Mouse (Mus musculus) left cerebral cortex, adult 18-20 months (tissue): ENCODE measurements around the gene Hnrnpa0. TPM values are rescaled to one million over a fixed set of nuclear protein-coding genes. Genes with fewer than 3 reads are reported as not detected.

Experiments used
- DNase-seq, 2 experiments: peaks; one replicate each; pipeline ENCODE4 v3.0.0; 2021 to 2022; ENCODE audit warnings: low spot score in 2 of 2, mixed read lengths in 1 of 2
- total RNA-seq, 2 experiments: library from RNA; stranded (reverse); gene quantifications; 2 replicates each; pipeline ENCODE4 v1.2.3; 2021

The Hnrnpa0 gene
- total RNA-seq, 2 experiments from 2014 or later = 125 to 127 TPM

DNA sequence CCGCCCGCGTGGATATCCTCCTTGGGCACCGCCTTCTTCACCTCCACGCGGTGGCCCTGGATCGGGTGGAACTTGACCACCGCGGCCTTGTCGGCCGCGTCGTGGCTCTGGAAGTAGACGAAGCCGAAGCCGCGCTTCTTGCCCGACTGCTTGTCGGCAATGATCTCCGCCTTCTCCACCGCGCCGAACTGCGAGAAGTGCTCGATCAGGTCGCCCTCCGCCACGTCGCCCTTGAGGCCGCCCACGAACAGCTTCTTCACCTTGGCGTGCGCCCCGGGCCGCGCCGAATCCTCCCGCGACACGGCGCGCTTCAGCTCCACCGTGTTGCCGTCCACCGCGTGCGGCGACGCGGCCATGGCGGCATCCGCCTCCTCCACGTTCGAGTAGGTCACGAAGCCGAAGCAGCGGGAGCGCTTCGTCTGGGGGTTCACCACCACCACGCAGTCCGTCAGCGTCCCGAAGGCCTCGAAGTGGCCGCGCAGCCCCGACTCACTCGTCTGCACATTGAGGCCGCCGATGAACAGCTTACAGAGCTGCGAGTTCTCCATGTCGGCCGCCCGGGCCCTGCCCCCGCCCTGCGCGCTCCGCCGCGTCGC is 492 bp downstream of the Hnrnpa0 start:
- peak; percentile 45 to 74 for DNase-seq

DNA sequence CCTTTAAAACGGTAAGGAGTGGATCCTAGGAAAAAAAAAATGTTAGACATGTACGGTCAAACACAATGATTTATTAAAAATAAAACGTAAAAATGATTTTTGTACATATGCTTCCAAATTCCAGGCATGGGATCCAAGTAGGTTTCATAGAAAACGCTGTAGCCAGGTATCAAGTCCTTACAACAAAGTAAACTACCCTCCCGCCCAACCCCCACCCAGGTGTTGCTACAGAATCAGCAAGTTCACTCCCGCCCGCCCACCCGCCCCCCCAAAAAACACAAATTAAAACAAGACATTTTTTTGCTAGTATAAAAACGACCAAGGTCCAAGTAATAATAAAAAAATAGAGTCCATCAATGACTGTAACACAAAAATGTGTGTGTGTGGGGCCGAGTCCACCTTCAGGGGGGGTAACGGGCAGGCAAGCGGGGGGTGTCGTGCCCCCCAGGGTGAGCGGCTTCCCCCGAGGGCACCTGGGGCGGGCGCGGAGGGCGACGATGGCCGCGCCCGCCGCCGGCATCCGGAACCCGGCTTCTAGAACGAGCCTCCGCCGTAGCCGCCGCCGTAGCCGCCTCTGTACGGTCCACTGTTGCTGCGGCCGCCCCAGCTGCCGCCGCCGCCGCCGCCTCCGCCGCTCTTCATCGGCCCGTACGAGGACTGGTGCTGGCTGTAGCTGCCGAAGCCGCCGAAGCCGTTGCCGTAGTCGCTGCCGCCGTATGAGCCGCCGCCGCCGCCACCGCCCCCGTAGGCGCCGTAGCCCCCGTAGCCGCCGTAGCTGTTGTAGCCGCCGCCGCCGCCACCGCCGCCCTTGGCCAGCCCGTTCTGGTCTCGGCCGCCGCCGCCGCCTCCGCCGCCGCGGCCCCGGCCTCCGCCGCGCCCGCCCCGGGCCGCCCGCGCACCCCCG is 1.2 kb downstream of the Hnrnpa0 start:
- no peak for DNase-seq

DNA sequence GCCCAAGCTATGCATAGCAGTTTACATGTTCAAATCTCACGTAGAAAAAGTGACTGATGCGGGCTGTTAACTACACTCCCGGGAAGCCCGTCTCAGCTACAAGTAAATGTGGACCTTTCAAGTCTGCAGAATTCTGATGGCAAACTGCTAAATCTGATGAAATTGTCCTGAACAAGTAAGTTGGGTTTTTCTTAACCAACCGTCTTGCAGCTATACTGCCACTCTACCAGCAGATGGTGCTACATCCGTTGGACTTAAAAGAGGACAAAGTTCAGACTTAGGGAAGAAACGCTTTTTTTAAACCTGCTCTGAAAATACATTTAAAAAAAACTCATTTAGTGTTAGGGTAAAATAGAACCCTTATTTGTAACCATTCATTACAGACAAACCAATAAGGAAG is 2.2 kb downstream of the Hnrnpa0 start:
- no peak for DNase-seq

DNA sequence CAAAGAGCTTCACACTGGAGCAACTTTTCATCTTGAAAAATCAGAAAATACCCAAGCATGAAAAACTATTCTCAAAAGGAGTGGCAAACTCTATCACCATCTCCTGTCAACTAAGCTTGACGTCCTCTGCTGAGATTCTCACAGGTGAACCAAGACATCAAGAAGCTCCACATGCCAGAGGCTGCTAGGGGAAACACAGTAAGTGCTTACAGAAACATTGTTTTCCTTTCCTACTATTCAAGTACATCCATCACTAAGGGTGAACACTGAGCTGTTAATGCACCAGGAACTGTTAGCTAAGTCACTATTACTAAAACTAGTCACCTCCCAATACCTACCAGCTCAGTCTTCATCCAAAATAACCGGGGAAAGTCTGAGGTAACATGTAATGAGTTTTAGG is 3.4 kb downstream of the Hnrnpa0 start:
- DNase-seq = no peak

DNA sequence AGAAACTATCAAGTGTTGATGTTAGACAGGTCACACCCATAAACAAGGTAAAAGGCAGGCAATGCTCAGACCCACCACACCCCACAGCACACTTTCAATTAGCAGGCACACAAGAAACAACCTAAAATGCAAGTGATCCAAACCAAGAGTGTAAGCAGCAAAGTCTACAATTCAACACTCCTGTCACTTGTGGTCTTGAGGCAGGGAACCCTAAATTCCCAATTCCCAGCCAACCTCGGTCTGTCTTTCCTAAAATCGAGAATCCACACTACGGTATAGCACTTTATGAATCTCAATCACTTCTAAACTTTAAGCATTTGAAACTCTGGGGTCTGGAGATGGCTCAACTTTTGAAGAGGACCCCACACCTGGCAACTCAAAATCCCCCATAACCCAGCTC is 4.1 kb downstream of the Hnrnpa0 start:
- no peak for DNase-seq

DNA sequence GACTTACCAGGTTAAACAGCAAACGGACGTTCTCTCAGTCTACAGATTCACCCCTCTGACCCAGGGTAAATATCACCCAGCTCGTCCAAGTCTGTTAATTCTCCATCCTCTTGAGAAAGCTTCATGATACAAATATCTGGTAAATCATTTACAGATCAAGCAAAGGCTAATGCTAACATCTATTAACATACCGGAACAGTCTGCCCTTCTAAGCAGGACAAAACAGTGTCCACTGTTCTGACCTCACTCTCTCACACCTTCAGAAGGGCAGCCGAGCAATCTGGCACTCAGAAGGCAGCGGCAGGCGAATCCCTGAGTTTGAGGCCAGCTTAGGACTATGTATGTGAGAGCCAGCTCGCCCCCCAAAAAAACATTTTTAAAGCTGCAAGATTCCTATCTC is 5.0 kb downstream of the Hnrnpa0 start:
- no peak for DNase-seq

DNA sequence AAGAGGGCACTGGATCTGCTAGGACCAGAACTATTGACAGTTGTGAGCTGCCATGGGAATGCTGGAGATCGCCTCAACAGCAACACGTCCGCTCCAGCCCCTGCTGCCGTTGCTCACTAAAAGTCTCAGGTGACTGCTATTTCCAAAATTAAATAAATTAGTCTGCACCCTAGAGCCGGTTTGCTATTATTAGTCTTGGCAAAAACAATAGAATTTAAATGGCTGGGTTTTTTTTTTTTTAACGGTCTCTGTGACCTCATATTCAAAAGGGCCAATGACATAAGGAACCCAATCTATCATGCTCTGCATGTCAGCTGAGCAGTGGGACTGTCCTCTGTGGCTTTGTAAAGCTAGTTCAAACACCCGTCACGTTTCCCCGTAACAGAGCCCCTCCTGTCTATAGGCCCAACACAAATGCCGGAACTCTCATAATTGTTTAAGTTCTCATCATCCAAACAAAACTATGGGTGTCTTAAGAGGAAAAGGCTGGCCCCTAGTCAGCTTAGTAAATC is 5.5 kb downstream of the Hnrnpa0 start:
- DNase-seq = no peak

DNA sequence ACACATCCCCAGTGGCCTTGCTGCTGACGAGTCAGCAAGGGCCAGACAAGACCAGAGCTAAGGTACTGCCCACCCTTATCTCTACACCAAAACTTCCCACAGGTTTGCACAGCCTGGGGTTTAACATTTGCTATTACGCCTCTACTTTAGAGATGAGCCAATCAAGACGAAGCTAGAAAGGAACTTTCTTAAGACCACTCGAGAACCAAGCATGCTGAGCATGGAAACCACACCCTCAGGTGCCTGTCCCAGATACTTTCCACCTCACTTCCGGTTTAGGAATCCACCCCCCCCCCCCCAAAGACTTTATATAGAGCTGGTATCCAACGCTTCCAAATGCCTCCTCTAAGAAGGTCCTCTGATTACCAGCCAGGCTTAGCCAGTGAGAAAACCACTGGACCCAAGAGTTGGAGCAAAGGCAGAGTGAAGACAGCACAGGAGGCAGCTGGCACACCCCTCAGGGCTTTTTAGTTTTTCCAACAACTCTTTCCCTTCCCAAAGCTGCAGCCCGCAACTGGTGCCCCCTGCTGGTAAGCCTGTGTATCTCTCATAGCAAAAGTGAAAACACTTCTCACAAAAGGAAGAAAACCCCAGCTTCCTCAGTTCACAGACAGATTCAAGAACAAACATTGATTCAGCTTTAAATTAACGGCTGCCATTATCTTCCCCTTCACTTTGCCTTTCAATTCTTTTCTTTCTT is 10.9 kb downstream of the Hnrnpa0 start:
- peak; percentile 44 to 55 for DNase-seq

DNA sequence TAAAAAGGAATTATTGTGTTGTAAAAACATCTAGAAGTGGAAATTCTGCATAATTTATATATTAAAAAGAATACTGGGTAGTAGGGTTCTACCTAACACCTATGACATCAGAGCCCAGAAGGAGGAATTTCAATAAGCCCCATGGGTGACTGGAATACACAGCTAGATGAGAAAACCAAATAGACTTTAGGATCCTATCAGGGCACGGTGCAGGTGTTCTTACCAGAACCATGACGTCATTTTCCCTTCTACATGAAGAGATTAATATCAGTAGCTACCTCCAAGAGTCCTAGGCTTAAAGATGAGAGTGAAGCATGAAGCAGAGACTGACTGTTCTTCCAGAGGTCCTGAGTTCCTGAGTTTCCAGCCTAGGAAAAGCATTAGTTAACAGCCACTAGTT is 11.6 kb downstream of the Hnrnpa0 start:
- DNase-seq = no peak

DNA sequence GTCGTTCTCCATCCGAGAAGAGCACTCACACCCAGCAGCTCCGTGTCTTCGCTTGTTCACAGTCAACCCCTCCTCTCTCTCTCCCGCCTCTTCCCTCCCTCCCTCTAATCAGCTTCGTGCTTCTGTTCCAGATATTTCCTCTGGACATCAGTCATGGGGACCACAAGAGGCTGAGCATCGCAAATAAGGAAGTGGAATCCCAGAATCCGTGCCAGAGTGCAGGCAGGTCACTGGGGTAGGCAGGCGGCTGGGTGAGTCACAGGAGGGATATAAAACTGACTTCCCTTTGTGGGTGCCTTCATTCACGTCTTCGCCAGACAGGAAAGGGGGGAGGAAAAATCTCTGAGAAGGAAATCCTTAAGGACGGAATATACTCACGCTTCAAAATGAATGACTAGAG is 13.1 kb downstream of the Hnrnpa0 start:
- DNase-seq = no peak

DNA sequence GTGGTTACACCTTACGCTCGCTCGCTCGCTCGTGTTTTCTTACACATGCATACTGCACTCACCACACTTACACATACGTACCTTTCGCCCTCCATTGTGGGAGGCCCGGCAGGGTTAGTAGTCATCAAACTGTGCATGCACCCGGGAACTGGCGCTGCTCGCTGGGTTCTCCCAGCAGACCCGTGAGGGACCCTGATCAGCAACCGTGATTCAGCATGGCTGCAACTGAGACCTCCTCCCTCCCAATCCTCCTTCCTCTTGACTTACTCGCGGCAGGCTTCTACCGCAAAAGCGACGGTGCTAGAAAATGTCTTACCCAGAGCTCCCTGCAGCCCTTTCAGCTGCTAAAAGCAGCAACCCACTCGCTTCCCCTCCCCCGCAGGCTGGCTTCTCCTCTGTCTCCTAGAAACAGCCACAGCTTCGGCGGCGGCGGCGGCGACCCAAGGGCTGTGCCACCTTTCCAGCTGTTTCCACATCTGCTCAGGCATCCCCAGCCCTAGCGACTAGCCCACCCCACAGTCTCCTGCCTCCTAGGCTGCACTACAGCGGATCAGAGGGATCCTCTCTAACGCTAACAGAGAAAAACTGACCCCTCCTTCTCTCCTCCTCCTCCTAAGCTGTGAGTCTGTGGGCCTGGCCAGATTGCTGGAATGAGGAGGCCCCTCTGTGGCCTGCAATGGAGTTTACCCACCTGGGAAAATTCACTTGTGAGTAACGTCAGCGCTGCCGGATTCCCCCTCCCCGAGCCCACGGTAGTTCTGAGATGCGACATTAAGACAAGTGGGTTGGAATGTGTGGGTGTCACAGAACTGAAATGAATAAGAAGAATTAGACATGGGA is 15.1 kb downstream of the Hnrnpa0 start, which contains the start of gene Klhl3:
TSS of gene Klhl3 (minus strand) at position 532 of the 840 bp plus-strand sequence.
- peak; percentile 79 to 89 for DNase-seq

DNA sequence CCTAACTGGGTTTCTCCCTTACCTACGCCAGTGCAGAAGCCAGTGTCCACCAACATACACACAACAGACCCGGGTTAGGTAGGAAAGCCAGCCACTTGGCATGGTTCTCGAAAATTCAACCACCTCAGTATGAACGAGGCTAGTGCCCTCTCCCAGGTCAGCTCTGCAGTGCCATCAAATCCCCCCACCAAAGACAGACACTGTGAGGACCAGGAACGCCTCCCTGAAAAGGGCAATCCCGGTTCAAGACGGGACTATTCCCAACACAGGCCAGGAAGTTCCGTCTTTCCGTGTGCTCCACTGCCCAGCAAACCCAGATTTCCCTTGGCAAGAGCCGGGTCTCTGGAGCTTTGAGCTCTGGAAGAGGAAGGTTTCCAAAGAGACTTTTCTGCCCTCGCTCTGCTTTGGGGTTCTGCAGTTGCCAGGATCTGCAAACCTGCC is 15.7 kb downstream of the Hnrnpa0 start:
- DNase-seq = no peak

DNA sequence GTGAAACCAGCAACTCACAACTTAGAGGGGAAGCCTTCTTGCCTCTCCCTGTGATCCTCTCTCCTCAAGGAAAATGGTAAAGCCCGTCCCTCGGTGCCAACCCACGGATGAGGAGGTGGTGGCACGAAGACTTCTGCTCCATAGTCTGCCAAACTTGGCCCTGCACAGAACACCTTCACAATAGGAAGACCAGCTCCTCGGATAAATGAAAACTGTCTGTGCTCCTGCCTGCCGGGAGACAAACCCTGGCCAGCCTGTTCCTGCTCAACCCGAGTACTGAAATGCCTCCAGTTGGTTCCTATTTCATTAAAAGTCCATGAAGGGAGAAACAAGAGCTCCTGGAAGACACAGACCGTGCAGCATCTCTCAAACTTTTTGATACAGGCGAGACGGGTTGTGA is 16.2 kb downstream of the Hnrnpa0 start:
- peak; percentile 58 for DNase-seq

DNA sequence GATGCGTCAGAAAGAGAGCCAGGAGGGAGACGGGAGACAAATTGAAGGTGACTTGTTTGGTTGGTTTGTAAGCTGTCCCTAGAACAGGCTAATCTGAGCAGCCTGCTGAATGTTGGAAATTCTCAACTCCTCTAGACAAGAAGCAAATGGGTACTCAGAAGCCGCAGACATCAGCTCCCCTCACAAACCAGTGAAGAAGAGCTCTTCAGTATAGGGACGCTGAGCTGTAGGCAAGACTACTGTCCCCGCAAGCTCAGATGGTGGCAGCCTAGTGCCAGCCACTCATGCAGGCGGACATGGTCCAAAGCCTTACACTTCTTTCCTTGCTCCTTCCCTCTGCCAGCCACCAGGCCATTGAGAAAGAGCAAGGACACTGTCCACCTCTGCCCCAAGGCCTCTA is 17.1 kb downstream of the Hnrnpa0 start:
- peak; percentile 39 to 47 for DNase-seq

DNA sequence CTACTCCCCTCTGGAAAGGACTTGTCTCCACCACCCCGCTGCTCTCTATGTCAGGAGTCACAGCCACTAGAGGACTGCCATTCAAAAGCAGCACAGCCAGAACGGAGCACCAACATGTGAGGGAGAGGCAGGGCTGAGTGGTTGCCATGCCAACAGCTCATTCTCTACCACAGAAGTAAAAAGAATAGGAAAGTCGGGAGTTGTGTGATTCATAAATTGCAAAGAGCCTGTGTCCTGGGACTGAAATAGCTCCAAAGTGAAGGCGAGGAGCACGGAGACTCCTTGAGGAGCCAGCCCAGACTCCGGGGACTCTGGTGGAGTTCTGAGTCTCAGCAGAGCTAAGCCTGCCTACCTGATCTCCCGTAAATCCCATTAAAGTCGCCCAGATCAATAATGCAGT is 37.7 kb downstream of the Hnrnpa0 start:
- peak; percentile 68 to 75 for DNase-seq

DNA sequence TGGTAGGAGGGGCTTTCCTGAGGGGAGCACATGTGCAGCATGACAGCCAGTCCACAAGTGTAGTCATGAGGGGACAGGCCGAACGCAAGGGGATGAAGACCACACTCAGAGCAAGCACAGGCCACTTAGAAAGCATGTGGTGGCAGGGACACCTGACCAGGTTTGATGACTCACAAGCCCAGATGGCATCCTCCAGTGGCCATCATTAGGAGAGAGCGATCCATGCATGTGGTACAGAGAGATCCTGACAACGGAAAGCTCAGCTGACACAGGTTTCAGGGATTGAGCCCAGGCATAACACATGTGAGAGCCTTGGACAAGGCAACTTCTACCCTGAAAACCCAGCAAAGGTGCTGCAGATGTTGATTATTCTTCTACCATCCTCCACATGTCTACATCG is 44.0 kb downstream of the Hnrnpa0 start:
- DNase-seq = no peak

DNA sequence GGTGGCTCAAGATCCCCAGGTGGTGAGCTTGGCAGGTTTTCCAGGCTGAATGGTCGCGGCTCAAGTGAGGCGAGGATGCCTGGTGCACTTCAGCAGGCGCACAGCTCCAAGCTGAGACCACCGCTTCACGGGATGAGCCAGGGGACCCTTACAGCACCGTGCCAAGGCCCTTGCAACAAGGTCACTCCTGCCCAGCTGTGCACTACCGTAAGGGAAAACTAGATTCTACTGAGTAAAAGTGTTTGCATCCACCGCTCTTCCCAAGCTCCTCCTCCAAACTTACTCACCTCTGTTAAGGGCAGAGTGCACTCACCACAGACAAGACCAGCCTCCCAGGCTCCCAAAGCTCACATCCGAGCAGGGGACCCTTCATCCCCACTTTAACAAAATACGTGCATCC is 44.8 kb downstream of the Hnrnpa0 start:
- DNase-seq = no peak

DNA sequence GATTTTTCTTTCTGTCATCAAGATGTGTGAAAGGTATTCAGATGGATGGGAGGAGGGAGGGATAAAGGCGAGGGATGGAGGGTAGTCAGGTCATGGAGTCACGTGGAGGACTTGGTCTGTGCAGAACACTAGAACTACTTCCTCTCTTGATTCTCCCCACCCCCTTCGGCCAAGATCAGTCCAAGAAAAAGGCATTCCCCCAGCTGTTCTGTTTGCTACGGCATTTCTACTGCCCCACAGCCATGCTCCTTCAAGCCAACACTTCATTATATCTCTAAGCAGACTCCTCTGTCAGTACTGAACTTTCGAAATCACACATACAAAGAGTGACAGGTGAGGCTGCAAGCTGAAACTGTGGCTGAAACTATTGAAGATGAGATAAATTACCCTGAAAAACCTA is 45.3 kb downstream of the Hnrnpa0 start:
- DNase-seq = no peak

DNA sequence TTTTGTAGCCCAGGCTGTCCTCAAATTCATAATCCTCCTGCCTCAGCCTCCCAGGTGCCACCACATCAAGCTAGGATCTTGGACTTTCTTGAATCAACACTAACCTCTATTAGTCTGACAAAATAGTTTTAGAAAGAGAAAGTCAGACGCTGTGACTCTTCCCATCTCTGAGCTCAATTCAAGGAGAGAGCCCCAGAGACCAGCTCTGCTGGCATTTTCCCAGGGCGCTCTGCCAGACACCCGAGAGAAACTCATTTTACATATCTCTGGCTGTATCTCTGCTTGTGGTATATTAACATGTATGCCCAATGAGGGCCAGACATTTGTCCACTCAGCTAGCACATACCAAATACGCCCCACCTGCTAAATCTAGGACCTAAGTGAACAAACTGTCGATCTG is 50.0 kb downstream of the Hnrnpa0 start:
- DNase-seq = no peak
